Mouse (Mus musculus) liver, adult 2 months (tissue): ENCODE results near the gene Phtf2.

ENCODE experiments used
- CTCF ChIP-seq: fragments of 200-500 bp; IDR thresholded peaks from 2 replicates; pipeline ENCODE4 v1.5.1; 2011; ENCODE audit warnings: low read depth, low read length, control low read depth
- POLR2A ChIP-seq: fragments of 200-500 bp; IDR thresholded peaks from 2 replicates; pipeline ENCODE4 v1.6.1; 2011; ENCODE audit warnings: low read length, control low read depth; ENCODE audit not compliant: insufficient read depth; ENCODE audit errors: extremely low read depth

GRCm38 (mm10) chr5:20897446-20898167 lies 15.7 kb upstream of the Phtf2 start:
- TF ChIP-seq CTCF (no peak), POLR2A (no peak)
